ENCODE assay signal across 26 mouse cellular contexts in the genomic region with DNA sequence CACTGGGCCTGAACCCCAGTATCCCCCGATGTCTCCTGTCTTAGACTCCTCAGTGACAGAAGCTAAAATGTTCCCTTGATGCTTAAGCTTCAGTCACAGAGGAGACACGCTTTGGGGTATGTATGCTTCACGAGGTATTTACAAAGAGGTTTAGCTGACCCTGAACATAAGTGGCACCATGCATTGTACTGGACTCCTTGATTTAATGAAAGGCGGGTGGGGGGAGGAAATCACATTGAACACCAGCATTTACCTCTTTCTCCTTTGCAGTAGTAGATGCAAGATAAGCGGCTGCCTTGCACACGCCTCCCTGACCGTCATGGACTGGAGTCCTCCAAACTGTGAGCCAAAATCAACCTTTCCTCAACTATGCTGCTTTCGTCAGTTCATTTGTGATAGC.
"Had no signal": no experiment of that assay in that cellular context is flagged by ENCODE, and none has a peak within 500 bp of the region (broad histone marks: within the 10 kb centered on the region; RNA-seq: fewer than 3 reads in every experiment).

No protein-coding gene starts in this region.

- H3K27ac ChIP-seq: embryonic facial prominence, embryonic 10.5 days; embryonic facial prominence, embryonic 12.5 days; embryonic facial prominence, embryonic 13.5 days; embryonic facial prominence, embryonic 15.5 days; forebrain, embryonic 10.5 days; forebrain, embryonic 12.5 days; forebrain, embryonic 13.5 days; forebrain, embryonic 15.5 days; gastrocnemius, adult 2 months; heart, adult 2 months had no signal

- H3K4me3 ChIP-seq: embryonic facial prominence, embryonic 10.5 days; embryonic facial prominence, embryonic 12.5 days; embryonic facial prominence, embryonic 13.5 days; embryonic facial prominence, embryonic 15.5 days; erythroblast, embryonic 14.5 days; forebrain, embryonic 10.5 days; forebrain, embryonic 12.5 days; forebrain, embryonic 13.5 days; forebrain, embryonic 15.5 days; gastrocnemius, adult 2 months; heart, adult 2 months had no signal

- ATAC-seq: forebrain, embryonic 13.5 days; forebrain, embryonic 14.5 days; forebrain, embryonic 15.5 days; forebrain, embryonic 16.5 days; forebrain, postnatal 0 days had no signal

- DNase-seq: cerebellum, adult 9-10 months; cerebellum, adult 9-11 months; cerebellum, postnatal 10 days; cerebellum, postnatal 14 days; cerebellum, postnatal 25 days; cerebellum, postnatal 36 days; embryo, embryonic 11 days; forebrain, postnatal 0 days; gastrocnemius, adult 2 months; gastrocnemius, postnatal 10 days; gastrocnemius, postnatal 14 days; gastrocnemius, postnatal 25 days; gastrocnemius, postnatal 36 days; heart, adult 18-20 months; heart, adult 2 months had no signal
